Mouse (Mus musculus) lung, adult 2 months (tissue): ENCODE measurements around the gene Gdf11.

Source experiments
- CTCF ChIP-seq: fragments of 200-500 bp; IDR thresholded peaks from 2 replicates; pipeline ENCODE4 v1.5.1; 2011; ENCODE audit warnings: mild to moderate bottlenecking, low read length, control low read depth; ENCODE audit not compliant: insufficient read depth
- POLR2A ChIP-seq: fragments of 200-500 bp; IDR thresholded peaks from 2 replicates; pipeline ENCODE4 v1.6.1; 2011; ENCODE audit warnings: low read depth, mild to moderate bottlenecking, control low read depth, low read length, borderline replicate concordance; ENCODE audit errors: extremely low read depth

DNA sequence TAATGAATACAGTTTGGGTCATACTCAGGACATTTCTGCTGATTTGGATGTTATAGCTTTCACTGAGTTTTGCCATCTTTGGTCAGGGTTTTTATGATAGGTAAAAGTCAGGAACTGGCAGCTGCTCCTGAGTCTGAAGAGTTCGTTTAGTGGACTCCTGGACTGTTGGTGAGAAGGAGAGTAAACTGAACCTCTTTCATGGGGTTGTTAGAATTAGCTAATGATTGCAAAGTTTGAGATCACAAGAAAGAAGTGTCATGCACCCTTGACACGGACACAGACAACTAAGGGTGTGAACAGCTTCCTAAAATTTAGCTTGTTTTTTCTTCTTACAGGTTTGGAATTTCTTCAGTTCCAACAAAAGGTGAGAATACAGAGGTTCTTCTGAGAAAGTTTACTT lies 43.1 kb downstream of the Gdf11 start:
- TF ChIP-seq CTCF: no peak
- TF ChIP-seq POLR2A: no peak
